Mouse (Mus musculus) thymus, postnatal 36 days (tissue): ENCODE data around the gene Ncoa1.
A peak's percentile ranks its signal among the peaks of the same experiment; 100 is the strongest.
"Not testable (repeated sequence)": the region's sequence is repeated elsewhere in the genome, so short reads cannot be mapped to it uniquely, and the experiment has no call there.

Experiments
- DNase-seq, 2 experiments: peaks; one replicate each; pipeline ENCODE4 v3.0.0; 2022; ENCODE audit warnings: mixed read lengths in 2 of 2

Gene Ncoa1

GRCm38 (mm10) chr12:4298626-4299025 lies 178.4 kb downstream of the Ncoa1 start:
- DNase-seq = no peak

- no peak for DNase-seq
These were observed 181.1 kb downstream of the Ncoa1 start for GRCm38 (mm10) chr12:4295881-4296280.

- no peak for DNase-seq
These were observed 181.7 kb downstream of the Ncoa1 start for GRCm38 (mm10) chr12:4295281-4295680.

GRCm38 (mm10) chr12:4293813-4294212 lies 183.2 kb downstream of the Ncoa1 start:
- DNase-seq = no peak

- DNase-seq = no peak
These were observed 191.8 kb downstream of the Ncoa1 start for GRCm38 (mm10) chr12:4285186-4285585.

GRCm38 (mm10) chr12:4279878-4280277 lies 197.1 kb downstream of the Ncoa1 start:
- no peak for DNase-seq

- no peak for DNase-seq
These were observed 197.8 kb downstream of the Ncoa1 start for GRCm38 (mm10) chr12:4278978-4279755.

GRCm38 (mm10) chr12:4271078-4271477 lies 205.9 kb downstream of the Ncoa1 start:
- DNase-seq = no peak

- DNase-seq = no peak
These were observed 209.2 kb downstream of the Ncoa1 start for GRCm38 (mm10) chr12:4267765-4268164.

- DNase-seq = no peak
These were observed 224.0 kb downstream of the Ncoa1 start for GRCm38 (mm10) chr12:4252742-4253655.

- DNase-seq = no peak
These were observed 227.2 kb downstream of the Ncoa1 start for GRCm38 (mm10) chr12:4249786-4250185.

- no peak for DNase-seq
These were observed 231.2 kb downstream of the Ncoa1 start for GRCm38 (mm10) chr12:4245742-4246141.

GRCm38 (mm10) chr12:4243805-4244204 lies 233.2 kb downstream of the Ncoa1 start:
- no peak for DNase-seq

GRCm38 (mm10) chr12:4240281-4240680 lies 236.7 kb downstream of the Ncoa1 start:
- not testable (repeated sequence) for DNase-seq

GRCm38 (mm10) chr12:4237481-4237880 lies 239.5 kb downstream of the Ncoa1 start:
- DNase-seq = no peak

- DNase-seq = peak; percentile 94 to 95
These were observed 243.1 kb downstream of the Ncoa1 start, which contains the start of the genes Ptrhd1 and Cenpo for GRCm38 (mm10) chr12:4233572-4234508. Gene Ptrhd1 (plus strand): TSS chr12:4234027. Gene Cenpo (minus strand): TSS chr12:4234294.

- DNase-seq = no peak
These were observed 244.2 kb downstream of the Ncoa1 start for GRCm38 (mm10) chr12:4232777-4233176.

GRCm38 (mm10) chr12:4230156-4230555 lies 246.8 kb downstream of the Ncoa1 start:
- no peak for DNase-seq

GRCm38 (mm10) chr12:4212908-4213307 lies 264.1 kb downstream of the Ncoa1 start:
- DNase-seq = no peak

- DNase-seq = no peak
These were observed 265.8 kb downstream of the Ncoa1 start for GRCm38 (mm10) chr12:4211174-4211573.

- DNase-seq = no peak
These were observed 267.8 kb downstream of the Ncoa1 start for GRCm38 (mm10) chr12:4209196-4209595.

- peak; percentile 42 to 43 for DNase-seq
These were observed 268.4 kb downstream of the Ncoa1 start for GRCm38 (mm10) chr12:4208405-4209133.
